Mouse (Mus musculus): ENCODE measurements around the gene Rnf157. TPM values are rescaled to one million over a fixed set of nuclear protein-coding genes. Genes with fewer than 3 reads are reported as not detected.
"Not testable (repeated sequence)": the region's sequence is repeated elsewhere in the genome, so short reads cannot be mapped to it uniquely, and the experiment has no call there.

Rnf157 gene
- total RNA-seq, 2 experiments from 2014 or later: 24.2 to 27.5 TPM

DNA sequence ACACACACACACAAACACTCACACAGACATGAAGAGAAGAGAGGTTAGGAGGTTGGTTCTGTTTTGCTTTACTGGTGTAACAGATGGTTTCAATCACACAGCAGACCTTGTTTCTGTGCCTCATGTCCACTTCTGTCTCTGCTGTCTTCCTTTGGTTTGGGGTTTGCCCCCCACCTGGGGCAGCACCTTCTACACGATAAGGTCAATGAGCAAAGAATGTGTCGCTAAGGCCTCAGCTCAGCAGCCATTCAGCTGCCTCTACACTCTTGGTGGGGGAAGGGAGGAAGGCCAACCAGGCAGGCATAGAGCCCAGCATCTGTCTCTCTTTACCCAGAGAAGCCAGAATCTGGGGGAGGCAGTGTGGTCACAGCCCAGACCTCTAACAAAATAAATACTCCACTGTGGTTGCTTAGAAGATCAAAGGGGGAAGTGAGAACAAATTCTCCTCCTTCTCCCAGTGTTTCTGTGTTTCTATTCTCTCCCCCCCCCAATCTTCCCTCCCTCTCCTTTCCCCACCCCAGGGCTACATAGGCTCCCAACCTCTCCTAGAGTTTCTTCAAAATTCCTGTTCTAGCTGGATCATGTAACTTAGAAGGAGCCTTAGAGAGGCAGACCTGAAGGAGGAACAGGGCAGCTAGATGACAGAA, 5.5 kb upstream of the Rnf157 start:
- DNase-seq (ENCODE audit: low spot score): no peak

DNA sequence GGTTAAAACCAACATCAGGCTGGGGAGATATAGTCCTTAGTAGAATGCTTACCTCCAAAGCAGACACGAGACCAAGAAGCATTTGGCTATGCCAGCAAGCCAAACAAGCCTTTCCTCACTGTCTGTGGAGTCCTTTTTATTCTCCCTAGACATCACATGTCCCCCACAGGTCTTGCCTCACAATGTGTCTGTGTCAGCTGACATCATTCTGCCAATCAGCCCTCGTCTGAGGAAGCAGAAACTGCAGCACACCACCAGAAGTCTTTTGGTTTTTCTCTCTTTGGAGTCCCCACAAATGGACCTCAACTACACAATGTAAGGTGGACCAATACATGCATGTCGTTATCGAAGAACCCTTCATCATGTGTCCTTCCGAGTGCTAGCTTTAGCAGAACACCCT, 4.2 kb upstream of the Rnf157 start:
- DNase-seq (ENCODE audit: low spot score): no peak

DNA sequence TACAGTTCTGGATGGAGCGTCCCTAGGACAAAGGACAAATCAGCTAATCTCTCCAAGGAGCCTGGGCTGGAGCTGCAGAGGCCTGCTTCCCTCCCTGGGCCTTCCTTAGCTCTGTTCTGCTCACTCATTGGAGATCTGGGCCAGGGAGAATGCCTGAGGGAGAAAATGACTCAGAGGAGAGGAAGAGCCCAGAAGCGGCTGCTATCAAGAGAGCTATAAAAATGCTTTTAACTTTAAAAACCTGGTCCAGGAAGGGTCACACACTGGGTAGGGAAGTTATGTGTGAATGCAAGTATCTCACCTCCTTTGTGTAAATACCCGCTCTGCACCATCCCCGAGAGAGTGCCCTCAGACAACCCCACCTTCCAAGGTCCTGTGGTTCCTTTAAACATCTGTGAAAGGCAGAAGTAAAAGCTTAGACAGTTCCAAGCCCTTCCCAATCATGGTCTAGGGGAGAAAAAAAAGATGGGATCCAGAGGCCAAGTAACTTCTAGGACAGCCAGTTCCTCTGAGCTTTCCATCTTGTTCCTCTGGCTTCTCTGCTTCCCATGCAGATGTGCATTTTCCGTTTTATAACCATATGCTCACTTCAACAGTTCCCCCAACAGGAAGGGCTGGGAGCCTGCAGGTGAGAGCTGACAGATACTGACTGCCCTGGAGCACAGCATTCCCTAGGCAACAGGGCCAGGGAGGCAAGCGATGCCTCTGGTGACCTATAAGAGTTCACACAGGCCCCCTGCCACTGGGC, 3.5 kb upstream of the Rnf157 start:
- peak; percentile 51 for DNase-seq (ENCODE audit: low spot score)

DNA sequence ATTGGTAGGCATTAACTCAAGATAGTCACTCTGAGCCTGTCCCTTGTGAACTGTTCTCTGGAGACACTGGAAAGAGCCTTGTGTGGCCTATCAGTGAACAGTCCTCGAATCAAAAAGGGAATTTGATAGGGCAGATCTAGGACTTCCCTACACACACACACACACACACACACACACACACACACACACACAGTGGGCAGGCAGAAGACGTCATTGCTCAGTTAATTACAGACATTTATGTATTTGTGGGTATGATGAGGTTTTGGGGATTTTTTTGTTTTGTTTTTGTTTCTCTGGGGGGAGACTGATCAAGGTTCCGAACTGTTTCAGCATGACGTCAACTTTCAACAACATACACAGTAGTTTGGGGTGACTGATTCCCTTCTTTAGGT, 795 bp upstream of the Rnf157 start:
- no peak for DNase-seq (ENCODE audit: low spot score)

DNA sequence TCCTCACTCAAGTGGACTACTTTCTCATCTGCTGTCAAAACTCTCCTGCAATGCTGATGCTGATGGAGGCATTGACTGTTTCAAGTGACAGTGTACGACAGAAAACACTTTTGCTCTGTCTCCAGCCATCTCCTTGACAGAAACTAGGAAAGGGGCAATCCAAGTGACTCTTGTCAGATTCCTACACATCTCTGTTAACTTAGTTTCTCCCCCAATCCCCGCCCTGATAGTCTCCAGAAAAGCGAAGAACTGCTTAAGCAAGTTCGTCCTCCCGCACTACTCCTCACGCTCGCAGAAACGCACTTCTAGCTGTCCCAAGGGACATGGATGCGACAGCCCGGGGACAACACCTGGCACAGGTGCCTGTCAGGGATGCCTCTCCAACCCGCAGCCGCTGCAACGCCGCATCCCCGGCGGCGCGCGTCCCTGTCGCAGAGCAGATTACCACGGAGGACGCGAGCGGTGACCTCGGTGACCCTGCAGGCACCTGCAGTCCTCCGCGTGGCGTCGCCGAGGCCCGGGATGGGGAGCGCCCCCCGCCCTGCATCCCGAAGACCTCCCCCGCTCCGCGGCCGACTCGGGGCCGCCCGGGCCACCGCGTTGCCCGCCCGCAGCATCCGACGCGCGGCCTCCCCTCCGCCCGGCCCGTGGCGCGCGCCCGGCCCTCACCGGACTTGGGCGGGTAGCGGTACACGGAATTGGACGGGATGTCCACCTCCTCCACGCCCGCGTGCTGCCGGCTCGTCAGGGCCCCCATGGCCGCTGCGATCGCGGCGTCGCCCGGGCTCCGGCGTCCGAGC, 604 bp downstream of the Rnf157 start:
- DNase-seq (ENCODE audit: low spot score): no peak

DNA sequence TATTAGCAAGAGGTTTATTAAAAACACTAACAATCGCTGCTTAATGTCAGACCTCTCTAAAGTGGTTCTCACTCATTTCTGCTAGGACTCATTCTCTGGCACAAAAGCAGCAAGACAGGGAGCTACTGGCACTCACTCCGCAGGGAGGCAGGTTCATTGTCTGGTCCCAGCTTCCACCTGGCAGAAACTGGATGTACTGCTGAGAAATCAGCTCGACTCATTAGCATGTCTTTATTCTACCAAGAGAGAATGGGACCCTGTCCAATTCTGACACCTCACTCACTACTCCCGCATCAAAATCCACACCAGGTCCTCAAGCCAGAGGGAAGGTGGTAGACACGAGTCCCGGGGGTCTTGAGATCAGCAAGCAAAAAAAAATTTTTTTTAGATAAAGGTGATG, 1.2 kb downstream of the Rnf157 start:
- DNase-seq (ENCODE audit: low spot score): no peak

DNA sequence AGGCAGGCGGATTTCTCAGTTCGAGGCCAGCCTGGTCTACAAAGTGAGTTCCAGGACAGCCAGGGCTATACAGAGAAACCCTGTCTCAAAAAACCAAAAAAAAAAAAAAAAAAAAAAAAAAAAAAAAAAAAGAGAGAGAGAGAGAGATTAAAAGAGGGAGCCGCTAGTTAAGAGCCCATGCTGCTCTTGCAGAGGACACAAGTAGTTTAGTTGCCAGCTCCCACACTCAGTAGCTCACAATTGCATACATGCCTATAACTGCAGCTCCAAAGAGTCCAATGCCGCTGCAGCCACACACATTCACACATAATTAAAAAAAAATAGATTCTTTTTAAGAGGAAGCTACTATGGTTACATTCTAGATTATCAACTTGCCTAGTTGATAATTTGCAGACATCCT, 2.4 kb downstream of the Rnf157 start:
- not testable (repeated sequence) for DNase-seq (ENCODE audit: low spot score)

DNA sequence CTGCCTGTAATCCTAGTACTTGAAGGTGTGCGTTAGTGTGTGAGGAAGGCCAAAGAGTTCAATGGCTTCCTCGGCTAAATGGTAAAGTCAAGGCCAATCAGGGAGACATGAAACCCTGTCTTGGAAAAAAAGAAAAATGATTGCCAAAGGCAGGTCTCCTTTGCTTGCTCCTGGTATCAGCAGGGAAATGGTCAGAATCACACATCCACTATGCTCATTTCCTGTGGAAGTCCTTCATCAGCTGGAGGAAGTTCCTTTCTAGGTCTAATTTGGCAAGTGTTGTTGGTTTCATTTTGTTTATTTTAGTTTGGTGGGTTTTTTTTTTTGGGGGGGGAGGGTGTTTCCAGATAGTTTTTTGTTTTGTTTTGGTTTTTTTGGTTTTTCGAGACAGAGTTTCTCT, 3.8 kb downstream of the Rnf157 start:
- DNase-seq (ENCODE audit: low spot score): no peak

DNA sequence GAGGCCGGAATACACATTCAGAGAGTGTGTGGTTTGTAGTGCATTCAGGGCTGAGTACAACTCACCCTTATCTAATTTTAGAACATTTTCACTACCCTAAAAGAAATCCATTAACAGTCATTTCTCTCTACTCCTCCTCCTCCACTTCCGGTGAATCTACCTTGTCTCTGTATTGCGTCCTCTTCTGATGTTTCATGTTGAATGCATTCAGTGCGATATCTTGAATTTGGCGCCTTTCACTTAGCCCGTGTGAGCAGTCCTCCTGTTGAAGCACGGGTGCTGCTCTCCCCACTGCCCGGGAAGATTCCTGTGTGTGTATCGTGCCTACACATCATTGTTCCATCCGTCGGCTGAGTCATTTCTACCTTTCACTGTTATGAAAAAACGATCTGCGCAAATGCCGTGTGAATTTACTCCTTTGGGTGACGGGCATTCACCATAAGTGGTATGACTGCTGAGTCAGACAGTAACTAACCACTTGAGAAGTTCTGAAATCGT, 6.6 kb downstream of the Rnf157 start:
- no peak for DNase-seq (ENCODE audit: low spot score)

DNA sequence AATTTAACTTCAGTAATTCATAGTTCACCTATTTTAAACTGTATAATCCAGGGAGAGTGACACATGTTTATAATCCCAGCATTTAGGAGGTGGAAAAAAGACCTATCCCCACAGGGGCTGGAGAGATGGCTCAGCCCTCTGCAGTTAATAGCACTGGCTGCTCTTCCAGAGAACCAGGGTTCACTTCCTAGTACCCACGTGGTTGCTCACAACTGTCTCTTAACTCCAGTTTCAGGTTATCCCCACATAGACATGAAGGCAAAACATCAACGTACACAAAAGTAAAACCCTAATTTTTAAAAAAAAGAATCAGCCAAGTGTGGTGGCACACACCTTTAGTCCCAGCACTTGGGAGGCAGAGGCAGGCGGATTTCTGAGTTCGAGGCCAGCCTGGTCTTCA, 7.2 kb downstream of the Rnf157 start:
- no peak for DNase-seq (ENCODE audit: low spot score)

DNA sequence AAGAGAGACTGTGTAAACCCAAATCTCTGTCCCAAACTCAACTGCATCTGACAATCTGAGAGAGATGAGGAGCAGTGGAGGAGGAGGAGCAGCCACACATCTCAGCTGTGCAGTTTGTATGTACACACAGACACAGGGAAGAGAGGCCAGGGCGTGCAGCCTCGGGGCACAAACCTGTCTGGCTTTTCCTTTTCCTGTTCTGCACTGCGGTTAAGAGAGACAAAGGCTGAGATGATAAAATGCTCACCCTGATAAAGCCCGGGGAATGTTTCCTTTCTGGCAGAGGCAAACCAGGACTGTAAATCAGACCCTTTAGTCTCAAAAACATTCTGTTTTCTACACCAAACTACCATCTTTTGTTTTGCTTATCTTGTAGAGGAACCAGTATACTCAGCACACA, 12.3 kb downstream of the Rnf157 start:
- DNase-seq (ENCODE audit: low spot score): no peak

DNA sequence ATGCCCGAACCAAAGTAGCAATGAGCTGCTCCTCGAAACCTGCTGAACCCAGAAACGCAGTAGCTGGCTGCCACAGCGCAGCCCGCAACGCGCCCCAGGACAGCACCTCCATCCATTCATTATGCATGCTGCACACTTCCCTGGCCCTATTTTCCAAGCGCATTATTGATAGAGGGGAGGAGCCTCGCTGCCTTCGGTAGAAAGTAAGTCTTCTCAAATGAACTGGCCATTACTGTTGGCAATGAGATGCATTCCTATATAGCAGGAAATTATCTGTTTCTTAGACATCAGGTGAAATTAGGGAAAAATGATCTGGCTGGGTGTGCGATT, 14.5 kb downstream of the Rnf157 start:
- no peak for DNase-seq (ENCODE audit: low spot score)

DNA sequence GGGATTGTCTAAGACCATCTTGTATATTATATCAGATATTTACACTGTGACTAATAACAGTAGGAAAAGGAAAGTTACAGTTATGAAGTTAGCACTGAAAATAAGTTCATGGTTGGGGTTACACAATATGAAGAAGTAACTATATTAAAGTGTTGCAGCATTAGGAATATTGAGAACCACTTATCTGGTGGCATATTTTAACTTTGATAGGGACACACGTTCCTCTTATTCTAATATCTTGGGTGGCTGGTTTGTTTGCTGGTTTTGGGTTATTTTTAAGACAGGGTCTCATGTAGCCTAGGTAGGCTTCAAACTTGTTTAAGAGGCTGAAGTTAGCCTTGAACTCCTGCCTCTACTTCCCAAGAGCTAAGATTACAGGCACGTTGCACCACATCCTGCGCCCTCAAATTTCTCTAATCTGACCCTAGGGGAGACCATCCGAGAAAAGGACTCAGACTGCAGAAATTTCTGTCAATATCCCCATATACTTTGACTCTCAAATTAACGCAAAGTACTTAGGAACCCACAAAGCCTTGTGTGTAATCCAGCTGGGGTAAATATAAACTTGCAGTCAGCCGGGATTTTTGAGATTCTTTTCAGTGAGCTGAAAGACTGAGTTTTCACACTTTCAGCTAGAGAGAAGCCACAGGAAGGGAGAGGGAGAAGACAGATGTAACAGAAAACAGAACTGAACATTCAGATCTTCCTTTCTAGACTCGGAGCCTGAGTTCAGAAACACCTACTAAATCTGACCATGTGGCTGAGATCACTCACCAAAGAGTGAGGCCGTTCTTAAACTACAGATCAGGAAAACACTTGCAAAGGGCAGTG, 15.1 kb downstream of the Rnf157 start:
- DNase-seq (ENCODE audit: low spot score): no peak

DNA sequence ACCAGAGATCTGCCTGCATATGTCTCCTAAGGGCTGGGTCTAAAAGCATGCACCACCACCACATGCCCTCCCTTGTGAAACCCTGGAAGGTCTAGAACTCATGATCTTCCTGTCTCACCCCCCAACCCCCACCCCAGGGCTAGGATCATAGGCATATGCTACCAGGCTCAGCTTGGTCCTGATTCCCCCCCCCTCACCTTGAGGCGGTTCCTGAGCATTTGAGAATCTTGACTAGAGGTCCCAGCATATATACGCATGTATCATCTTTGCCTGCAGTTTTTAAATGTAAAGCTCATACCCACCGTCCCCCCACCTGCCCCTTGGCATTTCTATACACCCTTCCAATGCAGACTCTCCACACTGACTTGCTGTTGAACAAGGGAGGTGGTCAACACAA, 15.9 kb downstream of the Rnf157 start:
- no peak for DNase-seq (ENCODE audit: low spot score)

DNA sequence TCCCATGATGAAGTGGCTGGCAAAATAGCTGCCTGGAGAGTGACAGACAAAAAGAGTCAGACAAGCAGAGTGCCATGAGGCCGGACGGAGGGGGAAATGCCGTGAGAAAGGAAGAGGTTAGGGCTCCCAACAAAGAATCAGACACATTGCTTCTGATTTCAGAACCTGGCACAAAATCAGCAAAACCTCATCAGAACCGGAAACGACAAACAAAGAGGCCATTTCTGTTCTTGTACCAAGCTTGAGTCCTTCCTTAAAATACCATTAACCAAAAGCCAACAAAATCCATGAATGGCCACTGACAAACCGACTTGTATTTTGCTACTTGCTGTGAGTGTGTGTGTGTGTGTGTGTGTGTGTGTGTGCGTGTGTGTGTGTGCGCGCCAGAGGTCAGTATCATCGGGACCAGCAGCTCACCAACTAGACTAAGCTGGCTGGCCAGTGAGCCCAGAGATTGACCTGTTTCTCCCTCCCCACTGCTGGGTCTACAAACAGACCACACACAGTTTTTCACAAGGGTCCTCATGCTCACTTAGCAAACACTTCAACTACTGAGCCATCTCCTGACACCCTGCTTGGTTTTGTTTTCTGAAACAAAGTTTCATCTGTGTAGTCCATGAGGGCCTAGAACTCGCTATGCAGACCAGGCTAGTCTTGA, 16.4 kb downstream of the Rnf157 start:
- DNase-seq (ENCODE audit: low spot score): no peak

DNA sequence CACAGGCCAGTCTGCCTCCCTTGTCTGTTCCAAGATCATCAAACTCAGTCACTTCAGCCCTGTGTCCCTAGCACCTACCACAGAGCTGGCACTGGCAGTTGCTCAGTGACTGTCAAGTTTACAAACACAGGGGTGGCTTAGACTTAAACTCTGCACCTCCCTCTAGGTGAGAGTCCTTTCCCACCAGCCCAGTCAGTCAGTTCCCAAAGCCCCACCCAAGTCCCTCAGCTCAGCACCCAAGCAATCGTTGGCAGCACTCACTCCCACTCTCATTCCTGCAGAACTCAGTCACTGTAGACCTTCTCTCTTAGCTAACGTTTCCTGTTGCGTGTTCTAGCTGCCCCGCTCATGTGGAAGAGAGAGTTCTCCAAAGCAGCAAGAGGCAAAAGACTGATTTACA, 18.1 kb downstream of the Rnf157 start:
- no peak for DNase-seq (ENCODE audit: low spot score)

DNA sequence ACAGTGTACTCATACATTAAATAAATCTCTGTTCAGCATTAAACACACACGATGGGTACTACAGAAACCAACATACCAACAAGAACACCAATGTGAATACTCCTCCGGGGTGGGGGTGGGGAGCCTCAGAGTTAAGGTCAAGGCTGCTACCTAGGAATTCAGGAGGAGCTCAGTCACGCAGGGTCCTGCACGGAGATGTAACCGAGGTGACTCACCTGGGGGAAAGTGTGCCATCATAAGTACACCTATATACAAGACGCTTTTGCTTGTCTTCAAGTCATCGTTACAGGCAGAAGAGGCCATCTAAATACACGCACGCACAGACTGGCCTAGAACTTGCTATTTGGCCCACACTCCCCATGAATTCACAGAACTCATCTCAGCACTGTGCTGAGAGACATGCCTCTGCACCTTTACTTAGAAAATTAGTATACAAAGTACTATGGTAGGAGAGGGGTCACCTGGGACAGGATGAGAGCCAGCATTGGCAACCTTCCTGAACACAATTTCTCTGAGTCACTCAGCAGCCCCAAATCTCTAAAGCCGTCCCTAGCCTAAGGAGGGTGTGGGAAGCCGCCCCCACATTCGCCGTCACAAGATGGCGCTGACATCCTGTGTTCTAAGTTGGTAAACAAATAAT, 23.9 kb downstream of the Rnf157 start:
- DNase-seq (ENCODE audit: low spot score): peak; percentile 48

DNA sequence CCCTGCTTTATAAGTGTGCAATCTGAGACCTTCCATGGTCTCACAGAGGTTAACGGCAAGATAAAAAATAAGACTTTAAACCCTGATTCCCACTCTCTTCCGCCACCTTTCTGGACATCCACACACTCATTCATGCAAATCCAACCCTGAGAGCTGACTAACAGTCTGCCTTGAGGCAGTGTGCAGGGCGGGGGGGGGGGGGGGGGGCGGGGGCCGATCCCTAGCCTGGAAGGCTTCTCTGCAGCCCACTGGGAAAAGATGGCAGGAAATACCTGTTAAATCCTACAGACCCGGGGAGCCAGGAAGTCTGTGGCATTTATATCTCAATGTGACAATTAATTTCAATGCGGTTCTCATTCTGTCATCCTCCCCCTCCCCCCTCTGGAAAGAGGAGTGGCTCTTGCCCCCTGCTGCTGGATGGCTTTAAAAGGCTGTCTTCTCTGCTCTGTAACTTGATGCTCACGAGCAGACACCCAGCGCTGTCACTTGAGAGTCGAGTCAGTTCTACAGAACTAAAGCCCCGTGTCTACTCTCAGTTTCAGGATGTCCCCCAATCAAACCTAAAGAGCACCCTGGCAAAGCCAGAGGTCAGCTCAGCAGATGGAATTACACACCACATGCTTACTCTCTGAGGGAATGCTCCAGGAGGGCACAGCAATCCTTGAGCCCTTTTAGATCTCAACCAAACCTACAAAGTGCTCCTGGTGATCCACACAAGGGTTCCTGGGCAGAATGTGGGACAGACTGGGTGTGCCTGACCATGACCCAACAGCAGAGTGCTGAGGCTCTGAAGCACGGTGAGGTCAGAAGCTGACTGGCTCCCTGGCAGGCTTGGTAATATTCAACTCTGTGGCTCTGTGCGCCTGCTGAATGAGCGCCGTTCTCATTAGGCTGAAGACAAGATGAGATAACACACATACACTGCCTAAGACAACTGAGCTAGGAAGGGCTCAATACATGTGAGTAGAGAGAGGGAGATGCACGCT, 25.5 kb downstream of the Rnf157 start:
- peak; percentile 79 for DNase-seq (ENCODE audit: low spot score)

DNA sequence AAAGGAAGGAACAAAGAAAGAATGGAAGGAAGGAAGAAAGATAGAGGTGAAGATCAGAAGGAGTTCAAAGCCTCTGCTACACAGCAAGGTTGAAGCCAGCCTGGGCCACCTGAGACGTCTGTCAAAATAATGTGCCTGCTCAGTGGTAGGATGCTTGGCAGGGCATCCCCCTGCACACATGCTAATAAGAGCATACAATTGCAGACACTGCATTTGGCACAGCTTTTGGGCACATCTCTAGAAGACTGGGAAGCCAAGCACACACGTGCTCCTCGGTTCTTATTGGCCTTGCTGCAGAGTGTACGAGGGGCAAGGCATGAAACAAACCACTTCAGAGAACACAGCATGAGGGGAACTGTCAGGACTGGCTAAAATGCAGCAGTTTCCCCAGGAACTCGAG, 26.8 kb downstream of the Rnf157 start:
- peak; percentile 18 for DNase-seq (ENCODE audit: low spot score)
